Mouse (Mus musculus) intestine, postnatal 0 days (tissue): Measurements from ENCODE around the gene Bbx. TPM values are rescaled to one million over a fixed set of nuclear protein-coding genes. Genes with fewer than 3 reads are reported as not detected.

Source experiments
- ATAC-seq: fragments of 200-750 bp; cut with Nextera tagmentation; 2 replicates; pipeline ENCODE4 v1.8.0; 2017; ENCODE audit warnings: mild to moderate bottlenecking, moderate TSS enrichment, moderate library complexity
- H3K27ac ChIP-seq: fragments of 300-500 bp; sonication (generic); 2 replicates; pipeline ENCODE4 v1.5.1; 2014; ENCODE audit warnings: mild to moderate bottlenecking, low read depth, low read length, moderate library complexity
- H3K27me3 ChIP-seq: fragments of 300-500 bp; sonication (generic); replicated peaks from 2 replicates; pipeline ENCODE4 v1.6.1; 2014; ENCODE audit warnings: low read length, mixed read lengths; ENCODE audit not compliant: control insufficient read depth, insufficient read depth
- H3K36me3 ChIP-seq: fragments of 300-500 bp; sonication (generic); 2 replicates; pipeline ENCODE4 v1.6.1; 2014; ENCODE audit warnings: mild to moderate bottlenecking, moderate library complexity; ENCODE audit not compliant: control insufficient read depth, insufficient read depth
- H3K4me1 ChIP-seq: fragments of 300-500 bp; sonication (generic); replicated peaks from 2 replicates; pipeline ENCODE4 v1.6.1; 2014; ENCODE audit warnings: antibody characterized with exemption, low read length, mixed read lengths; ENCODE audit not compliant: control insufficient read depth, insufficient read depth
- H3K4me2 ChIP-seq: fragments of 300-500 bp; sonication (generic); replicated peaks from 2 replicates; pipeline ENCODE4 v1.6.1; 2014; ENCODE audit warnings: low read depth, mild to moderate bottlenecking, moderate library complexity
- H3K4me3 ChIP-seq: fragments of 300-500 bp; sonication (generic); 2 replicates; pipeline ENCODE4 v1.5.1; 2014; ENCODE audit warnings: low read depth, low read length
- H3K9ac ChIP-seq: fragments of 300-500 bp; sonication (generic); 2 replicates; pipeline ENCODE4 v1.6.1; 2014; ENCODE audit warnings: mild to moderate bottlenecking, low read depth, low read length
- H3K9me3 ChIP-seq: fragments of 300-500 bp; sonication (generic); 2 replicates; pipeline ENCODE4 v1.6.1; 2016; ENCODE audit warnings: mixed run types; ENCODE audit not compliant: control insufficient read depth
- CTCF ChIP-seq: sonication (generic); IDR thresholded peaks from 2 replicates; pipeline ENCODE4 v1.5.1; 2016; ENCODE audit warnings: low read depth, mild to moderate bottlenecking, control low read depth, antibody characterized with exemption, moderate library complexity
- WGBS: fragments of 180-500 bp; shearing (Covaris S2); extraction: QIAGEN DNeasy Blood & Tissue Kit; methylation state at CpG from one replicate; pipeline ENCODE4 v1.1.7; 2014; 5-methylcytosine and 5-hydroxymethylcytosine counted together
- polyA plus RNA-seq: library from polyadenylated mRNA; unstranded; fragments of >200 nt; fragmentation: Nextera tagmentation; extraction: Ambion mirVana; gene quantifications from 2 replicates; pipeline ENCODE4 v1.2.1, GENCODE M21; 2015

Bbx gene
- polyA plus RNA-seq, 1 experiment from 2014 or later: 14.6 TPM

DNA sequence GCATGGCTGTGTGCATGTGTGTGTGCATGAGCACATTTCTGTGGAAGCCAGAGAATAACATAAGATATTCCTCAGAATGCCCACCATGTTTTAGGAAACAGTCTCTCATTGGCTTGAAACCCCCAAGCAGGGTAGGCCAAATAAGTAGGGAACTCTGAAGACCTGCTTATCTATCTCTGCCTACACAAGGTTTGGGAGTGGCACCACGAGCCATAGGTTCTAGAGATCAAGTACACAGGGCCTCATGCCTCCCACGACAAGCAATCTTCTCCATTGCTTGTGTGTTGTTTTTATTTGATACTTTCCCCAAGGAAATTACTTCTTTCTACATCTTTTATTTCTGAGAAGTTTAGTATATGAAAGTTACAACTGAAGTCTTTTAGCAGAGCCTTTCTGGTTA lies 61.8 kb downstream of the Bbx start:
- WGBS: 60% methylated on average over 2 of the region's 2 CpGs
- no peak for TF ChIP-seq CTCF
- Histone ChIP-seq H3K9ac (no peak overlapping the region), H3K4me3 (no peak overlapping the region), H3K4me2 (no peak overlapping the region), H3K4me1 (no peaks in the 10 kb centered on the region), H3K36me3 (no peaks in the 10 kb centered on the region), H3K27ac (no peak overlapping the region), H3K27me3 (no peaks in the 10 kb centered on the region), H3K9me3 (no peaks in the 10 kb centered on the region)
- no peak for ATAC-seq

DNA sequence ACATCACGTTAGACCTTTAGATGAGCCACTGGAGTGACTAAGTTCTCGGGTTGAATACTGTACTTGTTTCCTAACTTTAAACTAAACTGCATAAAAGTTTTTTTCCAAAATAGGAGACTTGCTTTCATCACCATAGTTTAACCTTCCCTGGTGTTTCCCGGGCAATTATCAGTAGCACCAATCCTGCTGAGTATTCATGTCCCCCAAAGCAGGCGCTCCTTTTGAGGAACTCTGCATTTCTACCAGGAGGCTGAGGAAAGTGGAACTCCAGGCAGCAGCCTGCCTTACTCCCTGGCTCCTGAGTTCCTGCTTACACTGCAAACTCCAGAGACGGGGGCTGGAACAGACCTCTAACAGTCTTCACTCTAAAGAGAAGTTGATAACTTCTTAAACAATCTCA lies 65.6 kb downstream of the Bbx start:
- Histone ChIP-seq H3K4me2 (no peak overlapping the region), H3K4me1 (no peaks in the 10 kb centered on the region; the same call in 1 of the 2 replicates), H3K36me3 (no peaks in the 10 kb centered on the region), H3K9me3 (no peaks in the 10 kb centered on the region), H3K27ac (no peak overlapping the region), H3K27me3 (no peaks in the 10 kb centered on the region), H3K4me3 (no peak overlapping the region), H3K9ac (no peak overlapping the region)
- 64% methylated on average over 5 of the region's 5 CpGs for WGBS
- TF ChIP-seq CTCF: no peak
- ATAC-seq: no peak

DNA sequence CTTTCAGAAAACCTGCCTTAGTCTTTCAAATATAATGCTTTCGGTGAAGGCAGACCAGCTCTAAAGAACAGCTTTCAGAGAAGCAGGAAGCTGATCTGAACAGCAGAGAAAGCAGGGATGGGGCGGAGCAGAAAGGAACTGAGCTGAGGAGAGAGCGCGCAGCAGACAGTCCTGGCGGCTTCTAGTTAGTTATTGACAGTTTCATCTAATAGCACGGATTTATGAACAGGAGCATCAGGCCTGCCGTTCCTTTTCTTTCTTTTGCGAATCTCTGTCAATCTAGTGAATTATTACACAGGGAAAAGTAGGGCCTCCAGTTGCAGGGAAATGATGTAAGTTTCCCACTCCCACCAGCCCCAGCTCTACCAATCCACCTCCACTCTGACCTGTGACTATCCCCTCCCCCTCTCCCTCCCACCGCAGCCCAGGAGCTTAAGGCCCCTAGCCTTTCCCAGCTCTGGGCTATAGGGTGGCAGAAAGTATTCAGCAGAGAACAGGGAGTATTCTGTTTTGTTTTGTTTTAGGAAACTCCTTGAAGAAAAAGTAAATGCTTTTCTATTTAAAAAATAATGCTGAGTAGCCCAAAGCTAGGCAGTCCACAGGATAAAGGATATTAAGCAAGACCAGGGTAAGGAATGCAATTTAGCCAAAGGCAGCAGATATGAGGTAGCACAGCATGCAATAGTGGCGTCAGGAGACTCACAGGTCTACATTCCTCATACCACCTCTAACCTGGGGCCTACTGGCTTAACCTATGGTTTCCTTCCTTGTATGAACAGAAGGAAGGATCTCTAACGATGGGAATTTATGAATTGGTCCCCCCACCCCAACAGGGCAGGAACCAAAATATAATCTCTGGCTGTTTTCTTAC lies 67.8 kb downstream of the Bbx start:
- H3K4me2 ChIP-seq: peak overlapping the region; percentile 67
- H3K27me3 ChIP-seq: no peaks in the 10 kb centered on the region
- 8% methylated on average over 11 of the region's 11 CpGs for WGBS
- peak overlapping the region; percentile 75 for H3K27ac ChIP-seq
- ATAC-seq: peak; percentile 94
- no peaks in the 10 kb centered on the region for H3K9me3 ChIP-seq
- TF ChIP-seq CTCF: no peak
- no peaks in the 10 kb centered on the region for H3K36me3 ChIP-seq
- H3K9ac ChIP-seq: peak overlapping the region; percentile 45
- no peaks in the 10 kb centered on the region; the same call in 1 of the 2 replicates for H3K4me1 ChIP-seq
- peak overlapping the region; percentile 47 for H3K4me3 ChIP-seq

DNA sequence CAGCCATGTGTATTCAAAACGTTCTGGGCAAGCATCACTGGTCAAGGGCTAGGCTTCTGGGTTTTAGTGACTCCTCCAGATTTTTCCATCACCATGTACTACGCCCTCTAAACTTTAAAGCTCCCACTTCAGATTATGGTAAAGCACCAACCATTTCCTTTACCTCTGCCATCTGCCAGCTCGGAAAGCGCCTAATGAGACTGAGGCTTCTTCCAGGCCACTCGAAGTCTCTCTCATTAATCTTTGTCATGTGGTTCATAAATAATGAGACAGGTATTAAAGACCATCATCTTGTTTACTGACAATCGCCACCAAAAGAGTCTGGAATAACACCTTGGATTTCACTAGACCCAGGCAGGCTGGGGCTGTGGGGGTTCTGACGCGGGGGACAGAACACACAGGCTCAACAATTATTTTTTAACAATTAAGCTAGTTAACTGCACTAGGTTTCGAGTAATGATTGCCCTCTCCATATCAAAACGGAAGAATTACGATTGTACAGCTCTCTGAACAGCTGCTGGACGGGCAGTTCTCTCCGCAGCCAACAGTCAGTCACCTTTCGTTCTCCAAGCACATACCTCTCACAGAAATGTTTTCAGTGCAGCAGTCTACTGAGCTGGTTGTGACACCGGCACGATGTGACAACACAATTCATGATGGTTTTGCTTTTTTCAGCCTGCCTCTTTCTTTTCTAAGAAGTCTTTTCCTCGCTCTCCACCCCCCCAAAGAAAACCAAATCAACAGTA lies 68.6 kb downstream of the Bbx start:
- Histone ChIP-seq H3K4me3 (peak overlapping the region; percentile 47), H3K27ac (peak overlapping the region; percentile 75), H3K4me1 (no peaks in the 10 kb centered on the region; the same call in 1 of the 2 replicates), H3K9ac (peak overlapping the region; percentile 45), H3K36me3 (no peaks in the 10 kb centered on the region), H3K9me3 (no peaks in the 10 kb centered on the region), H3K27me3 (no peaks in the 10 kb centered on the region), H3K4me2 (peak overlapping the region; percentile 67)
- TF ChIP-seq CTCF: no peak
- peak; percentile 53 for ATAC-seq
- 18% methylated on average over 17 of the region's 17 CpGs for WGBS

DNA sequence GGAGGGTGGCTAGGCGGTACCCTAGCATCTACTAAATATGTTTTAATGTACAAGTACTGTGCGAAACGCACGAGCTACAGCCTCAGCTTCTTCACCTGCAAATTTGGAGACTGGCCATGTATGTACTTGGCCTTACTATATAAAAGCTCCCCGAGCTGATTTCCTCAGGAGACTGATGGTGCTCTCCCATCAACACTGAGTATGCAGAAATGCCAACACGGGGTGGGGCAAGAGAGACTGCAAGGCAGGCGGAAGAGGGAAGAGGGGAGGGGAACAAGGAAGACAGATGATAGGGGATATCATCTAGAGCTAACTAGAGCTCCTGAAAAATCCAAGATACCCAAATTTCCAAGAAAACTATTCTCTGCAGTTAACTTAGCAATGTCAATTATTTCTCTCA lies 71.6 kb downstream of the Bbx start:
- H3K27me3 ChIP-seq: no peaks in the 10 kb centered on the region
- no peak overlapping the region for H3K4me2 ChIP-seq
- no peak overlapping the region for H3K9ac ChIP-seq
- no peak overlapping the region for H3K4me3 ChIP-seq
- H3K4me1 ChIP-seq: no peaks in the 10 kb centered on the region; the same call in 1 of the 2 replicates
- WGBS: 73% methylated on average over 7 of the region's 7 CpGs
- no peak overlapping the region for H3K27ac ChIP-seq
- no peaks in the 10 kb centered on the region for H3K36me3 ChIP-seq
- TF ChIP-seq CTCF: no peak
- ATAC-seq: no peak
- no peaks in the 10 kb centered on the region for H3K9me3 ChIP-seq

DNA sequence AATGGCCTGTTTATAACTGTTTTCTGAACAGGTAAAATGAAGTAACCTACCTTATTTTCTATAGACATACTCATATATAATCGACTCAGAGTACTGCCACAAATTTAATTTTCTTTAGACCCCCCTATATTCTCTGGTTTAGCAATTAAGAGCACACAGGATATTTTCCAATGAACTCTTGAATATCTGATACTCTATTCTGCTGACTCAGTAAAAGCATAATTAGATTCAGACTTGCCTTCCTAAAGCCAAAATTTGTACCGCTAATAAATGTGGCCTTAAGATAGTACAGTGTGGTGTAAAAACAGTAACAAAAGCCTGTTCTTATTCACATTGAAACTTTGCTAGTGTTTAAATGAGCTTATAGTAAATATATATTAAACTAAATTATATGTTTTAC lies 102.5 kb downstream of the Bbx start:
- H3K27me3 ChIP-seq: no peaks in the 10 kb centered on the region
- H3K4me1 ChIP-seq: no peaks in the 10 kb centered on the region
- no peak overlapping the region for H3K4me2 ChIP-seq
- no peak overlapping the region for H3K4me3 ChIP-seq
- ATAC-seq: no peak
- no peaks in the 10 kb centered on the region for H3K36me3 ChIP-seq
- TF ChIP-seq CTCF: no peak
- no peak overlapping the region for H3K27ac ChIP-seq
- H3K9ac ChIP-seq: no peak overlapping the region
- WGBS: 93% methylated on average over 2 of the region's 2 CpGs
- no peaks in the 10 kb centered on the region for H3K9me3 ChIP-seq
